Mouse (Mus musculus): ENCODE measurements around the gene Nudcd3. TPM values are rescaled to one million over a fixed set of nuclear protein-coding genes. Genes with fewer than 3 reads are reported as not detected.
A peak's percentile ranks its signal among the peaks of the same experiment; 100 is the strongest.

Nudcd3 gene
- polyA plus RNA-seq (2015; fragmentation: Nextera tagmentation; extraction: Ambion mirVana): 61.5 and 64.7 TPM in 2 replicates

DNA sequence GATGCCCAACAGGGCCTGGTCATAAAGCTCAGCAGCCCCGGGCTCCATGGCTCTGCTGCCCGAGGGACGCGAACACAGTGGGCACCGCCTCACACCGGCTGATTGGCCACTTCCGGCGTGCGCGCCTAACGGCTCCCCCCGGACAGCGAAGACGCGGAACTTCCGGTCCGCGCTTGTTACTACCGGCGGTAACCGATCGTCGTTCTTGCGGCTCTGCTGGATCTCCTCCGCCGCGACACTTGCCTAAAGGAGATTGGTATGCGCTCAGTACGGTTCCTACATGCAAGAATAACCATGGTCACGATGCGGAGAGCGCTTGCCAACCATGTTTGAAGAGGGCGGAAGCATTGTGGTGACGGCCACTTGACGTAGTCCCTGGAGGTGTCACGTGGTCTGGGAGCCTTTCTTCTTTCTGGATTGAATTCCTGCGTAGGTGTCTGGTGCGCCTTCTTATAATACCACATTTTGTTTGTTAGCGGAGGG lies at the start of gene Nudcd3:
TSS of gene Nudcd3 (minus strand) at position 329 of the 483 bp plus-strand sequence.
- Histone ChIP-seq H3K27ac (peak within 1 kb of the TSS; percentile 98), H3K36me3 (no peaks in the 10 kb centered on the region), H3K4me3 (peak within 1 kb of the TSS; percentile 98), H3K9me3 (no peaks in the 10 kb centered on the region), H3K9ac (peak within 1 kb of the TSS; percentile 97), H3K4me1 (replicated peaks) (peaks cover 31% of the 10 kb centered on the region), H3K4me2 (peak within 1 kb of the TSS; percentile 97), H3K27me3 (0 out of 2 replicates have a peak, but pooled peaks cover 2% of the 10 kb centered on the region)
- under 1% methylated on average over 39 of the region's 39 CpGs for WGBS
- peak; percentile 97 for ATAC-seq (ENCODE audit: low FRiP score)

GRCm38 (mm10) chr11:6244707-6245106 lies 44.5 kb upstream of the Nudcd3 start:
- Histone ChIP-seq H3K9me3 (no peaks in the 10 kb centered on the region), H3K27ac (no peak overlapping the region), H3K4me2 (no peak overlapping the region), H3K4me3 (no peak overlapping the region), H3K36me3 (no peaks in the 10 kb centered on the region), H3K9ac (no peak overlapping the region), H3K27me3 (no peaks in the 10 kb centered on the region), H3K4me1 (replicated peaks) (no peaks in the 10 kb centered on the region)
- no peak for ATAC-seq (ENCODE audit: low FRiP score)
- WGBS: 48% methylated on average over 19 of the region's 19 CpGs

DNA sequence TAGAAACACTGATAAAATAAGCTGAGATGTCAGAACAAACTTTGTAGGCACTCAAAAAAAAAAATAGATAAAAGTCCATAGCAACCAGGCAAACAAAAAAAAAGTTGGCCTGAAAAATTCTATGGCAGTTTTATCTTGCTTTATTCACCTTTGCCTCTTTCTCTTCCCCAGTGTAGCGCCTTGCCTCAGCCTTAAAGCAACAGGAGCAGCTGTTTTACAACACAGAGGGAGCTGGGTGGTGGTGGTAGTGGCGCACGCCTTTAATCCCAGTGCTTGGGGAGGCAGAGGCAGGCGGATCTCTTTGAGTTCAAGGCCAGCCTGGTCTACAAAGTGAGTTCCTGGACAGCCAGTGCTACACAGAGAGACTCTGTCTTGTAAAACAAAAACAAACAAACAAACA lies 32.8 kb upstream of the Nudcd3 start:
- no peak overlapping the region for H3K4me2 ChIP-seq
- H3K9me3 ChIP-seq: 0 out of 2 replicates have a peak, but pooled peaks cover 10% of the 10 kb centered on the region
- no peaks in the 10 kb centered on the region for H3K27me3 ChIP-seq
- no peak overlapping the region for H3K4me3 ChIP-seq
- H3K4me1 ChIP-seq (replicated peaks): no peaks in the 10 kb centered on the region
- WGBS: 83% methylated on average over 4 of the region's 4 CpGs
- no peak overlapping the region for H3K9ac ChIP-seq
- H3K36me3 ChIP-seq: no peaks in the 10 kb centered on the region
- no peak for ATAC-seq (ENCODE audit: low FRiP score)
- H3K27ac ChIP-seq: no peak overlapping the region

DNA sequence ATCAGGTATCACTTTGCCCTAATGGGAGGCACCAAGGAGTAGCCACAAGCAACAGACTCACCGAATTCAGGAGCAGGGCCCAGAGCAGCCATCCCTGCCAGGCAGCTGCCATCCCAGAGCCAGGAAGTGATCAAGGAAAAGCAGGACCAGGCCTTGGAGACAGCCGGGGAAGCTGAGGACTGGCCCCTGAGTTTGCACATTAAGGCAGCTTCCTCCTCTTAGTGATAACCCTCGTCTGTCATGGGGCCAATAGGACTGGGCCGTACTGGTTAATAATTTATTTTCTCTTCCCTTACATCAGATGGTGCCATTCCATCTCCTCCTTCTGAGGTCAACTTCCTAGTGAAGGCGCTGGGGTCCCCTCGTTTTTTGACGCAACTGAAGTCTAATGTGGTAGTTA lies 29.8 kb upstream of the Nudcd3 start, which contains the start of gene Npc1l1:
TSS of gene Npc1l1 (minus strand) at position 132 of the 400 bp plus-strand sequence.
- Histone ChIP-seq H3K36me3 (no peaks in the 10 kb centered on the region), H3K4me1 (replicated peaks) (no peaks in the 10 kb centered on the region), H3K4me3 (no peak within 1 kb of the TSS), H3K9ac (no peak within 1 kb of the TSS), H3K27ac (no peak within 1 kb of the TSS), H3K27me3 (0 out of 2 replicates have a peak, but pooled peaks cover 8% of the 10 kb centered on the region), H3K4me2 (no peak within 1 kb of the TSS), H3K9me3 (0 out of 2 replicates have a peak, but pooled peaks cover 5% of the 10 kb centered on the region)
- 84% methylated on average over 7 of the region's 7 CpGs for WGBS
- ATAC-seq (ENCODE audit: low FRiP score): no peak

- H3K4me1 ChIP-seq (replicated peaks): no peaks in the 10 kb centered on the region
- H3K27me3 ChIP-seq: 0 out of 2 replicates have a peak, but pooled peaks cover 8% of the 10 kb centered on the region
- H3K4me2 ChIP-seq: no peak overlapping the region
- 81% methylated on average over 14 of the region's 14 CpGs for WGBS
- H3K36me3 ChIP-seq: no peaks in the 10 kb centered on the region
- H3K9ac ChIP-seq: no peak overlapping the region
- no peak for ATAC-seq (ENCODE audit: low FRiP score)
- H3K9me3 ChIP-seq: no peaks in the 10 kb centered on the region
- no peak overlapping the region for H3K27ac ChIP-seq
- no peak overlapping the region for H3K4me3 ChIP-seq
These were observed 24.5 kb upstream of the Nudcd3 start for GRCm38 (mm10) chr11:6224541-6225229.

DNA sequence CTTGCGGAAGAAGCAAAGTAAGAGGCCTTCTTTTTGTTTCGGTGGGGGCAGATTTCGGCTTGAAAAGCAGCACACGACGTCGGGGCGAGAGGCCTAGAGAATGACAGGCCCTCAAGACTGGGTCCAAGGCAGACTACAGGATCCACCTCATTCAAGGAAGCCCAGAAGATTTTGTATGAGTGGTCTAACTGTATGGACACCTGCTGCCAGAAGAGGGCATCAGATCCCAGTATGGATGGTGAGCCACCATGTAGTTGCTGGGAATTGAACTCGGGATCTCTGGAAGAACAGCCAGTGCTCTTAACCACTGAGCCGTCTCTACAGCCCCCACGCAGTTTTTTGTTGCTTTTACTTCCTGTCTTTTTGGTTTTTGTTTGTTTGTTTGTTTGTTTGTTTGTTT lies 22.0 kb upstream of the Nudcd3 start:
- 93% methylated on average over 10 of the region's 10 CpGs for WGBS

DNA sequence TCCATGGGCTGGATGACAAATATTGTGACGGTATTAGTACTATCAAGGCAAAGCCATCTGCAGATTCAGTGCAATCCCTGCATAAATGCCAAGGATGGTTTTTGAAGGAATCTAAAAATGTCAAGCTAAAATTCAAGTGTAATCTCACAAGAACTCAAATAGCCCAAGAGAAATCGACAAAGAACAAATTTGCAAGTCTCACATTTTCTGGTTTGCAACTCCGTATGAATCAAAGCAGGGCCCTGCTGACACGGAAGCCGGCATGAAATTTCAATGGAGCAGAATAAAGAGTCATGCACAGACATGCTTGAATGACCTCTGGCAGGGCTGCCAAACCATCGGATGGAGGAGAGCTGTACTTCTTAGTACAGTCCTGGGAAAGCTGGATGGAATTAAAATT lies 19.8 kb upstream of the Nudcd3 start:
- Histone ChIP-seq H3K9me3 (no peaks in the 10 kb centered on the region), H3K4me1 (replicated peaks) (no peaks in the 10 kb centered on the region), H3K4me2 (no peak overlapping the region), H3K27me3 (0 out of 2 replicates have a peak, but pooled peaks cover 3% of the 10 kb centered on the region), H3K4me3 (no peak overlapping the region), H3K27ac (no peak overlapping the region), H3K9ac (no peak overlapping the region), H3K36me3 (no peaks in the 10 kb centered on the region)
- no peak for ATAC-seq (ENCODE audit: low FRiP score)
- 78% methylated on average over 6 of the region's 6 CpGs for WGBS

More for the DNA sequence above, 22.0 kb upstream of the Nudcd3 start:
- Histone ChIP-seq H3K9me3 (no peaks in the 10 kb centered on the region), H3K4me2 (no peak overlapping the region), H3K27me3 (0 out of 2 replicates have a peak, but pooled peaks cover 11% of the 10 kb centered on the region), H3K4me1 (replicated peaks) (no peaks in the 10 kb centered on the region), H3K36me3 (no peaks in the 10 kb centered on the region), H3K4me3 (no peak overlapping the region), H3K27ac (no peak overlapping the region), H3K9ac (no peak overlapping the region)
- ATAC-seq (ENCODE audit: low FRiP score): no peak

- Histone ChIP-seq H3K9me3 (no peaks in the 10 kb centered on the region), H3K4me2 (no peak overlapping the region), H3K9ac (no peak overlapping the region), H3K4me3 (no peak overlapping the region), H3K36me3 (no peaks in the 10 kb centered on the region), H3K27me3 (0 out of 2 replicates have a peak, but pooled peaks cover 3% of the 10 kb centered on the region), H3K4me1 (replicated peaks) (no peaks in the 10 kb centered on the region), H3K27ac (no peak overlapping the region)
- 84% methylated on average over 11 of the region's 11 CpGs for WGBS
- ATAC-seq (ENCODE audit: low FRiP score): no peak
These were observed 18.1 kb upstream of the Nudcd3 start for GRCm38 (mm10) chr11:6218189-6218896.

DNA sequence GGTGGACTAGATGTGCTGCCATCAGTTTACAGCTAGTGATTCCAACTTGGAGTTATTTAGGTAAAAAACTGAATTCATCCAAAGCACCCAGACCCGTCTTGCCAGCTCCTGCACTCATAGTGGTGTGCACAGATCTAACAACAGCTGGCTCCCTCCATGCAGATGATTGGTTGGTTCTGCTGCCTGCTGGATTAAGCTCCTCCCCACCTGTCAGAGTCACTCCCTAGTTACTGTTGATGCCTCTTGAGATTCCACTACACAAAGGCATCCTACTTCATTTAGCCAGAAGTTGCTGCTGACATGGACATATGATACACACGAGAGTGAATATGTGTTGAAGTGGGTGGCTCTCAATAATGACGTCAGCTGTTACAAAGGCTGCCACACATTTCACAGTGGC lies 16.6 kb upstream of the Nudcd3 start:
- no peaks in the 10 kb centered on the region for H3K36me3 ChIP-seq
- H3K4me1 ChIP-seq (replicated peaks): no peaks in the 10 kb centered on the region
- H3K27ac ChIP-seq: no peak overlapping the region
- H3K27me3 ChIP-seq: 0 out of 2 replicates have a peak, but pooled peaks cover 3% of the 10 kb centered on the region
- H3K4me3 ChIP-seq: no peak overlapping the region
- no peaks in the 10 kb centered on the region for H3K9me3 ChIP-seq
- WGBS: 59% methylated on average over 3 of the region's 3 CpGs
- H3K4me2 ChIP-seq: no peak overlapping the region
- ATAC-seq (ENCODE audit: low FRiP score): no peak
- no peak overlapping the region for H3K9ac ChIP-seq

DNA sequence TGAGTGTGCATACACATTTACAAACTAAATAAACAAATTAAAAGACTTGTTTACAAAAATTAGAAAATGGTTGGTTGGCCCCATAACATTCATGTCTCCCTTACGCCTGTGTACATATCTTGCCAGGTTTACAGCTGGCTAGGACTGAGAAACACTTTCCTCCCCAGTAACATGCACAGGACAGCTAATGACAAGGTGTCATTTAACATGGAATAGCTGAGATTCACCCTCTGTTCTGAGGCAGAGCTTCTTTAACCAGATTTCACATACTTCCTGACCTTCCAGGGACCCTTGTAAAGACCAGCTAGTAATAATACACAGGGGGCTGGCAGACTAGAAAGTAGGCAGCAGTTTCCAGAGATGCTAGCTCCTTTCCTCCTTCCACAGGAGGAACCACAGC lies 7.9 kb upstream of the Nudcd3 start:
- H3K9me3 ChIP-seq: 0 out of 2 replicates have a peak, but pooled peaks cover 3% of the 10 kb centered on the region
- no peaks in the 10 kb centered on the region for H3K36me3 ChIP-seq
- no peak overlapping the region for H3K9ac ChIP-seq
- H3K27me3 ChIP-seq: no peaks in the 10 kb centered on the region
- no peaks in the 10 kb centered on the region for H3K4me1 ChIP-seq (replicated peaks)
- WGBS: 96% methylated on average over 1 of the region's 1 CpGs
- no peak overlapping the region for H3K4me2 ChIP-seq
- no peak for ATAC-seq (ENCODE audit: low FRiP score)
- no peak overlapping the region for H3K27ac ChIP-seq
- H3K4me3 ChIP-seq: no peak overlapping the region

- H3K4me3 ChIP-seq: no peak overlapping the region
- no peaks in the 10 kb centered on the region for H3K36me3 ChIP-seq
- 0 out of 2 replicates have a peak, but pooled peaks cover 3% of the 10 kb centered on the region for H3K9me3 ChIP-seq
- no peak overlapping the region for H3K4me2 ChIP-seq
- H3K4me1 ChIP-seq (replicated peaks): no peaks in the 10 kb centered on the region
- 83% methylated on average over 2 of the region's 2 CpGs for WGBS
- no peak overlapping the region for H3K27ac ChIP-seq
- 0 out of 2 replicates have a peak, but pooled peaks cover 2% of the 10 kb centered on the region for H3K27me3 ChIP-seq
- no peak for ATAC-seq (ENCODE audit: low FRiP score)
- H3K9ac ChIP-seq: no peak overlapping the region
These were observed 6.9 kb upstream of the Nudcd3 start for GRCm38 (mm10) chr11:6207090-6207489.

GRCm38 (mm10) chr11:6200570-6200969 lies 355 bp upstream of the Nudcd3 start:
- H3K27me3 ChIP-seq: 0 out of 2 replicates have a peak, but pooled peaks cover 2% of the 10 kb centered on the region
- no peaks in the 10 kb centered on the region for H3K36me3 ChIP-seq
- WGBS: 30% methylated on average over 9 of the region's 9 CpGs
- peak overlapping the region; percentile 98 for H3K27ac ChIP-seq
- H3K4me3 ChIP-seq: peak overlapping the region; percentile 98
- H3K4me1 ChIP-seq (replicated peaks): peaks cover 31% of the 10 kb centered on the region
- ATAC-seq (ENCODE audit: low FRiP score): peak; percentile 36
- H3K4me2 ChIP-seq: peak overlapping the region; percentile 97
- H3K9me3 ChIP-seq: no peaks in the 10 kb centered on the region
- peak overlapping the region; percentile 97 for H3K9ac ChIP-seq
